Mouse (Mus musculus) splenic B cell, adult 2 months (primary cell): ENCODE data around the gene Rnpep.
"Not testable (repeated sequence)": the region's sequence is repeated elsewhere in the genome, so short reads cannot be mapped to it uniquely, and the experiment has no call there.

Source experiments
- DNase-seq: peaks from one replicate; pipeline ENCODE4 v3.0.0-alpha.2; 2011; ENCODE audit warnings: low read depth, low spot score
- H3K27me3 ChIP-seq: 2 replicates; pipeline ENCODE4 v1.6.1; 2012; ENCODE audit warnings: mild to moderate bottlenecking, low read length, moderate library complexity, mixed read lengths; ENCODE audit not compliant: control insufficient read depth, poor library complexity, insufficient read depth, severe bottlenecking
- H3K36me3 ChIP-seq: 2 replicates; pipeline ENCODE4 v1.6.1; 2012; ENCODE audit warnings: mild to moderate bottlenecking, low read length, moderate library complexity, mixed read lengths; ENCODE audit not compliant: control insufficient read depth, poor library complexity, insufficient read depth, severe bottlenecking

Gene Rnpep

DNA sequence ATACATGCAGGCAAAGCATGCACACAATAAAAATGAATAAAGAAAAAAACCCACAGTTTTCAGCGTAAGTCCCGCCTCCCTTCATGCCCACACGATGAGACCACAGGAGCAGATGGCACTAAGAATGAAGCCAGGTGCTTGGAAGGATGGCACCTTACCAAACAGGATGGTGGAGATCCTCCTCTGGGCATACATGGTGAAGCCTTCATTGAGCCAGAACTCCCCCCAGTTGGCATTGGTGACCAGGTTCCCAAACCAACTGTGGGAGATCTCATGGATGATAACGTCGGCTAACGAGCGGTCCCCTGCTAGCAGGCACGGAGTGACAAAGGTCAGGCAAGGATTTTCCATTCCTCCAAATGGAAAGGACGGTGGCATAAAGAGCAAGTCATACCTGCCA, 12.5 kb downstream of the Rnpep start:
- peaks cover 9% of the 10 kb centered on the region for H3K36me3 ChIP-seq
- DNase-seq: no peak
- H3K27me3 ChIP-seq: no peaks in the 10 kb centered on the region

DNA sequence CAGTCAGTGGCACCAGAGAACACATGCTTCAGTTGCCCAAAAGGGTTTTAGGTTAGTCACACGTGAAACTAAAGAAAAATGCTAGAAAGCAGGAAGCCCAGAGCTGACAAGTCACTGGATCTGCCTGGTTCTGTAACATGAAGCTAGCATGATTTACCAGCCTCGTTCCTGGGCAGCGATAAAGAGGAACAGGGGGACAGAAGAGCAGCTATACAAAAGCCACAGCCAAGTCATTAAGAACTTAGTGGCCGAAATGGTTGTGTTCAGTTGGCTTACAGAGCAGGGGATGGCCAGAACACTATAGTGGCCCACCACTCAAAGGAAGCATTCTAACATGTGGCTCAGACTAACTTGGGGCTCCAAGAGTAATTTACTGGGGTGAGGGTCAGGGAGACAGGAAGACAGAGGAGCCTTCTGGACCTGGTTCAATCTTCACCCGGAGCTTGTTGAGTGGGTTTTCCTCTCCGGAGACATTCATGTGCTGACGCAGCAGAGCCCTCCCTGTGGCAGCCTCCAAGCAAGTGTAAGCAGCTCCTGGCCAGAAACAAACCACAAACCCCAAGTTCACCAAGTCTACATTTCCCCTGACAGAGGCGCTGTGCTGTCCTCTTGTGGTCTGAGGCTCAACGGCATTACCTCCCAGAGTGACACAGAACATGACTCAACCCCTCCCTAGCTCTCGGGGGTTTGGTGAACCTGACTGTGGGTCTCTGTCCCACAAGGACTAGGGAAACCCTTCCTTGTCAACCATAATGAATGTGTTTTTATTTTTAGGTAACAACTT, 16.0 kb downstream of the Rnpep start:
- Histone ChIP-seq H3K36me3 (peaks cover 7% of the 10 kb centered on the region), H3K27me3 (no peaks in the 10 kb centered on the region)
- DNase-seq: no peak

DNA sequence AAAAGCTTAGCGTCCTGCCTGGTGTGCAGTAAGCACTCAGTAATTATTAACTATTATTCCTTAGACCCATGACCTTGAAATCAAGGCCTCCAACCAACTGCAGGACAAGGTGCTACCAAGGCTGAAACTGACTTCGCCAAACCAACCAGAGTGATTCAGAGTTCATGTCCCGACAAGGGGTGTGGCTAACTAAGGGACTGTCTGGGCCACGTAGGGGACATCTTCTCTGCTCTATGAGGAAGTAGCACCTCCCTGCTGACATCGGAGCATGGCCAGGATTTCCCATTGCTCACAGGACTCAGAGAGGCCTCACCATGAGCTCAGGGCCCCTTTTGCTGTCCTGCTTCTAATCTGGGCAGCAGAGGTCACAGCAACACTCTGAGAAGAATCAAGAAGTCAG, 18.1 kb downstream of the Rnpep start:
- H3K36me3 ChIP-seq: peaks cover 6% of the 10 kb centered on the region
- DNase-seq: no peak
- no peaks in the 10 kb centered on the region for H3K27me3 ChIP-seq

DNA sequence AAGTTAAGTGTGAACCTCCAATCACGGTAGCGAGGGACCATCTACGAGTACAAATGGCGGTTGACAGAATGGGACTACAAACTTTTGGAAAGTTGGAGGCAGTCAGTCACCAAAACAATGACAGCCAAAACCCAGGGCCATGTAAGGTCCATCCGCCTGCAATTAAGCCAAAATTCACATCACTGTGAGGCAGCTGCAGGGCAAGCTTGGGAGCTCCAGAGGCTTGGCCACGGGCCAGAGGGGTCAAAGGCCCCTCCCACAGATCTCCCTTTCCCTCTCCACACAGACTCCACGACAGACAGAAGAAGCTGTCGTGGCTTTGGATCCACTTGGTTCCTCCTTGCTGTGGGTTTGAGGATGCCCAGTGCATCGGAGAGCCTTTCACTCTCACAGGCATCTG, 20.6 kb downstream of the Rnpep start:
- peaks cover 5% of the 10 kb centered on the region for H3K36me3 ChIP-seq
- no peaks in the 10 kb centered on the region; the same call in 1 of the 2 replicates for H3K27me3 ChIP-seq
- DNase-seq: no peak

DNA sequence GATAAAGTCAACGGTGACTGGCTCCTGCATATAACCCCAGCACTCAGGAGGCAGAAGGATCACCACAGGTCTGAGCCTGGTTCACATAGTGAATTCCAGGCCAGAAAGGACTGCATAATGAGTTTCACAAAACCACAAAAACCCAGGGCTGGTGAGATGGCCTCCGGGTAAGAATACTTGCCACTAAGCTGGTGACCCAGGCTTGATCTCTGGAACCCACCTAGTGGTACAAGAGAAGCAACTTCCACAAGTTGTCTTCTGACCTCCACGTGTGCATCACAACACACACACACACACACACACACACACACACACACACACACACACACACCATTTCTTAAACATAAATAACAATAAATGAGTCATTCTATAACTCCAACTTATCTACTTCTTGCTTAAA, 21.6 kb downstream of the Rnpep start:
- no peak for DNase-seq
- H3K36me3 ChIP-seq: peaks cover 5% of the 10 kb centered on the region

DNA sequence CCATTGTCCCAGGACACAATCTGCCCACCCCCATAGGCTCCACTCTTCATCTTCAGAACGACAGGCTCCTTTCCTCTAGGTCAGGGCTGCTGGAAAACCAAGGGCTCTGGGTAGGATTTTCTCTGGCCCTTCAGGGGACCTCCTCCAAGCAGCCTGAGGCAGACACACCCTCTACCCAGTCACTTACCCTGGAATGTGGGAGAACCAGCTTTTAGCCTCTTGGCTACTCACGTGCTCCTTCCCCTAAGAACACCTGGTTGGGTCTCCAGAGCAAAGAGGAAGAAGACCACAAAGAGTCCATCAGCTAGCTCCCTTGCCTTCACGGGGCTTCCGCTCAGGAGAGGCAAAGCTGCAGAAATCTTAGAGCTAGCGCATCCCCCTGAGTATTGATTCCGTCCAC, 23.0 kb downstream of the Rnpep start:
- peaks cover 5% of the 10 kb centered on the region for H3K36me3 ChIP-seq

More for the DNA sequence above, 21.6 kb downstream of the Rnpep start:
- no peaks in the 10 kb centered on the region; the same call in 1 of the 2 replicates for H3K27me3 ChIP-seq

DNA sequence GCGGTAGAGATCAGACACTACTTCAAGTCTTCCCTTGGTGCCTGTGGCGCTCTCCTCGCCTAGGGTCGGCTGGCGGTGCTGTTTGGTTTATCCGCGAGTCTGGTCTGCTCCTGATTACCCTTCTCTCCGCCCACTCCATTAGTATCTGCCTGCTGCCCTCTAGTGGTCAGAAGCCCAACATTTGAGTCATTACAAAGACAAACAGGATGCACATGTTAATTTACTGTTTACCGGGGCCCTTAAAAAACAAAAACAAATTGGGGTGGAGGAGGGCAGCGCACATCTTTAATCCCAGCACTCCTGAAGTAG, 24.8 kb downstream of the Rnpep start:
- H3K36me3 ChIP-seq: peaks cover 5% of the 10 kb centered on the region
- DNase-seq: peak; percentile 80
- H3K27me3 ChIP-seq: no peaks in the 10 kb centered on the region; the same call in 1 of the 2 replicates

More for the DNA sequence above, 23.0 kb downstream of the Rnpep start:
- H3K27me3 ChIP-seq: no peaks in the 10 kb centered on the region; the same call in 1 of the 2 replicates
- no peak for DNase-seq

DNA sequence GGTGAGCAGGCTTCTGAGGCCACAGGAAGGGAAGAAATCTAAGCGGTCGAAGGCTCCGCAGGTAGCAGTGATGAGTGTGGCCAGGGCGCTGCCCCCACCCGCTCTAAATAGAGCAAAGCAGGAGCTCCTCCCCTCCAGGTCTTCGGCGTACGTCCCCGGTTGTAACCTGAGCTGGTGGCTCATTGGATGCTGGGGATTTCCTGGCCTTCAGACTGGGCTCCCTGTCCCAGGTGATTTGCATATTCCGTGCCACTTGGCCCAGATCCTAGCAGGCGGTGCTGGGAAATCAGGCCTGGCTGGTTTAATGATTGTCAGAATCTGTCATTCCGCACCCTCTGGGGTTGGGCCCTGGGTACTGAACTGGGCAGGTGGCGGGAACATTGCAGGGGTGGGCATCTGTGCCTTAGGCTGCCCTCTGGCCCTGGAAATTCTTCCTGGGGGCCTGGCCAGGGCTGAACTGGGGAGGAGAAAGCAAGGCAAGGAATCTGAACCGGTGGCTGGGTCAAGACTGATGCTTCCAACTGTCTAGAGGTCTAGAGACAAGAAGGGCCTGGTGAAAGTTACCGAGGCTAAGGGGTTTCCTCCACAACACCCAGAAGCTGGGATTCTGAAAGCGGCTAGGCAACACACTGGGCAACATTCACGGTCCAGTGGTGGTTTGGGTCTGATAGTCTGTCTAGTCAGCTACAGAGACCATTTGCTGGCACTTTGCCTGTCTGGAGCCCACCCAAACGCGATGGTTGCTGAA, 25.3 kb downstream of the Rnpep start, which contains the start of gene Elf3:
TSS of gene Elf3 (minus strand) at position 189 of the 748 bp plus-strand sequence.
- no peak for DNase-seq
- H3K36me3 ChIP-seq: peaks cover 3% of the 10 kb centered on the region; the same call in 1 of the 2 replicates
- no peaks in the 10 kb centered on the region; the same call in 1 of the 2 replicates for H3K27me3 ChIP-seq

DNA sequence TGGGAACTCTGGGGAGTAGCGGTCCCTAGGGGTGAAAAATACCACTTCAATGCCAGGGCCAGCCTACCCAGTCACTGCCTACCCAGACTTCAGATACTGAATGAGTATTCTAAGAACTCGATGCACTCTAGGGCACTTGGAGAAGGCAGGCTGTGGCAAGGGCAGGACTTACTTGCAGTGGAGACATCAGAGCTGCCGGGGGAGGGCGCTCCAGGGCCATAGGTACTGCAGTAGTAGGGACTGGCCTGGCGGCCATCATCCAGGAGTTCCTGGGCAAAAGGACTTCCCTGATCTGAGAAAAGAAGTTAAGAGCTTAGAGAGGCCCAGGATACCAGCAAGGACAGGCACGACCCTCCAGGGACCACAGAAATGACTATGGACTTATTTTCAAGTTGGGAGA, 27.6 kb downstream of the Rnpep start:
- Histone ChIP-seq H3K27me3 (no peaks in the 10 kb centered on the region; the same call in 1 of the 2 replicates), H3K36me3 (no peaks in the 10 kb centered on the region; the same call in 1 of the 2 replicates)
- DNase-seq: no peak

DNA sequence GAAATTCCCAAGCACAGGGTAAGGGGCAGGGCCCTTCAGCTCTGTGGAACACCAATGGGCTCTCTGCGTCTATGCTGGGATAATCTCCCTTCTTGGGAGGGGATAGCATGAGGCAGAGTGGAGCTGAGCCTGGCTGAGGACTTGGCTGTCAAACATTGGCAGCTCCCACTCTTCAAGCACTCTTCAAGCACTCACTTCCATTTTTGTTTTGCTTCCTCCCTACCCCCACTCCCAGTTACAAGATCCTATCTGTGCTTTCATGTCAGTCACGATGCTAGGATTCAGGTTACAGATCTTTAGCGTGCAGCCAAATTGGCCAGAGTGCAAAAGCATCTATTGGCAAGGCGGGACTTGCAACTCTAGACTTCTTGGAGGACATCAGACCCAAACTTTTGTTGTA, 31.0 kb downstream of the Rnpep start:
- no peak for DNase-seq
- H3K36me3 ChIP-seq: no peaks in the 10 kb centered on the region
- H3K27me3 ChIP-seq: no peaks in the 10 kb centered on the region

DNA sequence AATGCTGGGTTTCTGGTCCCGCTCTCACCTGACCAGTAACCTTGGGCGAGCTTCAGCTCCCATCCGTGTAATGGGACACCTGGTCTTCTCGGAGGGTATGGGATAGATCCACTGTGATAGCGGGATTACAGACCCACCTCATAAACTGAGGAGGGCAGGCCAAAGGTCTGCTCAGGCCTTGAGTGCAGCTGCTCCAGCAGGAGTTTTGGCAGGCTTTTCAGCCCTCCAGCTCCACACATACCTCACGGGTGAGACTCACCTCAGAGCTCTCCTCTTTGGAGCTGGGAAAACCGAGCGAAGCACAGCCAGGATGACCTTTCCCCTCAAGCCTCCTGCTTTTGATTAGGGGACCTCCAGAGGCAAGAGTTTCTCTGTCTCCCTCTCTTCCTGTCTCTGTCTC, 32.5 kb downstream of the Rnpep start:
- no peak for DNase-seq
- Histone ChIP-seq H3K36me3 (no peaks in the 10 kb centered on the region), H3K27me3 (no peaks in the 10 kb centered on the region)

DNA sequence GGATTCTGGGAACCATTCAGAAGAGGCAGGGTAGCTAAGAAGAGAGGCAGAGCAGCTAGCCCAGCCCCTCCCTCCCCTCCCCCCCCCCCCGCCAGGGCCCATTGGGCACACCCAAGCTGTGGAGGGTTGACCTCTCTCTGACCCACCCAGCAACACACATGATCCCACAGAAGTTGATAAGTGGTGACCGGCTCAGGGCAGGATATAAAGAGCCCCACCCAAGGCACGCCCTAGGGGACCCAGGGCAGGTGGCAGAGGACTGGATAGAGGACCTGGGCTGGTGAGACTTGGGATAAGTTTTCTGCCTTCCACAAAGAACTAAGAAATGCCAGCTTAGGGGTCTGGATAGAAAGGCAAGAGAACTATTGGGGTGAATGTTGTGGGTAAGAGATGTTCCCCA, 33.2 kb downstream of the Rnpep start:
- H3K36me3 ChIP-seq: no peaks in the 10 kb centered on the region
- DNase-seq: no peak
- no peaks in the 10 kb centered on the region for H3K27me3 ChIP-seq

DNA sequence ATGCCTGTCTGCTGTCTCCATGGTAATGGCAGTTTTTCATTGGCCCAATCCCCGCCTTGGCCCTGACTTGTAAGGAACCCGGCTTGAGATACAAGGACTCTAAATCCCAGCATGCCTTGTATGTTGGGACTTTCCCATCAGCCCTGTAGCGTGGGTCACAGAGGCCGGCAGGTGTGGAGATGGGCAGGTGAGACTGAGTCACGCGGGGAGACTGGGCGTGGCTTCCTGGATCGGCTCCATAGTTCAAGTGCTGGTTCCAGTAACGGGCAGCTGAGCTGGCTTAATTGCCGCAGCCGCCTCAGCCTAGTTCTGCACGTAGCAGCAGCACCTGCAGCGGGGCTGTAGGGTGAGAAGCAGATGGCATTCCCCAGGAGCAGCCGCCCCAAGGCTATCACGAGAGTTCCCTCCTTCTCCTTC, 35.4 kb downstream of the Rnpep start:
- no peak for DNase-seq

DNA sequence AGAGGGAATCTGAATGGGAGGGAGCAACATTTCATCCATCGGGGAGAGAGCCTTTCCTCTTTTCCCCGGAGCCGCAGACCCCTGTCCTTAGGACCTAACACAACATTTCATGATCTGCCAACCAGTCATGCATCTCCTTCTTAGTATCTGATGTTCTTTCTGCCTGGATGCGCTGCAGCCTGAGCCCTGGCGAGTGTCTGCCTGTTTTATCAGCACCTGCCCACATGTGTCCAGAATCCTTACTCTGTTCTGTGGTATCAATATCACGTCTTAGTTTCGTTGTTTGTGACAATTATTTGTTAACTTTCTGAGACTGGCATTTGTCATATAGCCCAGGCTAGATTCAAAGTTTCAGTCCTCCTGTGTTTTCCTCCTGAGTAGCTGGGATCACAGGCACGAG, 39.9 kb downstream of the Rnpep start:
- DNase-seq: no peak
- no peaks in the 10 kb centered on the region for H3K36me3 ChIP-seq
- no peaks in the 10 kb centered on the region for H3K27me3 ChIP-seq

More for the DNA sequence above, 35.4 kb downstream of the Rnpep start:
- H3K36me3 ChIP-seq: no peaks in the 10 kb centered on the region
- no peaks in the 10 kb centered on the region for H3K27me3 ChIP-seq

DNA sequence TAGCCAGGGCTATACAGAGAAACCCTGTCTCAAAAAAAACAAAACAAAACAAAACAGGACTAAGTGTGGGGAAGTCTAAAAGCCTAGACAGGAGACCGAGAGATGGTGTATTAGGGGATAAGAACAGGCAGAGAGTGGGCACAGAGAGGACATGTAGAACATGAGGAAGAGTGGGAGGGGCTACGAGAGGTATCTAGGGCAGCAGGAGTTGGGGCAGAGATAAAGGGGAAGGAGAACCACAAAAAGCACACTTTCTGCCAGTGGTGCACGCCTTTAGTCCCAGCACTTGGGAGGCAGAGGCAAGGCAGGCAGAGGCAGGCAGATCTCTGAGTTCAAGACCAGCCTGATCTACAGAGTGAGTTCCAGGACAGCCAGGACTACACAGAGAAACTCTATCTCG, 43.7 kb downstream of the Rnpep start:
- not testable (repeated sequence) for H3K27me3 ChIP-seq, H3K36me3 ChIP-seq, DNase-seq
